Mouse (Mus musculus) lung, postnatal 0 days (tissue): ENCODE measurements around the gene Rsph10b.

Experiments
- CTCF ChIP-seq: IDR thresholded peaks from 2 replicates; pipeline ENCODE4 v1.5.1; 2016; ENCODE audit warnings: antibody characterized with exemption, mild to moderate bottlenecking
- EP300 ChIP-seq: IDR thresholded peaks from 2 replicates; pipeline ENCODE4 v1.6.1; 2016; ENCODE audit warnings: antibody characterized with exemption, mild to moderate bottlenecking, control low read depth

DNA sequence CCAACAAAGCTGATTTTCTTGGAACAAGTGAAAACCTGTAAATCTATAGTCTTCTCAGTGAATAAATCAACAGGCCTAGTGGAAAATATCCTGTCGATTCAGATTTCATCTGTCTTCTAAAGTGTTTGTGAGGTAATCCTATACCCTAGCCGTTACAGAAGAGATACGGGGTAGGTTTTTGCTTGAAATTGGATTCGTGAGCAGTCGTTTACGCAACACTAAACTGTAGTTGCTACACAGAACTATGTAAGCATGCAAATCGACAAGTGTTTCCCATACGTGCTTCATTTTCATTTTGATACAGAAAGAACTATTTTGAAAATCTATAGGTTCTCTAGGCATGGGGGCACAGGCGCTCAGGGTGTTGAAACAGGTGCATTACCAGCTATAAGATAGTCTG lies 83.0 kb downstream of the Rsph10b start:
- TF ChIP-seq CTCF = no peak
- TF ChIP-seq EP300 = no peak
